Mouse (Mus musculus) testis, adult 2 months (tissue): Measurements from ENCODE around the gene Gpnmb.

Experiments used
- CTCF ChIP-seq: fragments of 200-500 bp; IDR thresholded peaks from 2 replicates; pipeline ENCODE4 v1.5.1; 2012; ENCODE audit warnings: low read depth, mild to moderate bottlenecking, inconsistent platforms, low read length, moderate library complexity; ENCODE audit not compliant: control insufficient read depth, insufficient read depth, insufficient replicate concordance
- POLR2A ChIP-seq: fragments of 200-500 bp; IDR thresholded peaks from 2 replicates; pipeline ENCODE4 v1.6.1; 2012; ENCODE audit warnings: low read depth, mild to moderate bottlenecking, inconsistent platforms, low read length, moderate library complexity; ENCODE audit not compliant: control insufficient read depth

GRCm38 (mm10) chr6:49007981-49008380 lies 28.4 kb upstream of the Gpnmb start:
- no peak for TF ChIP-seq POLR2A
- TF ChIP-seq CTCF = peak; percentile 92; the same call in 1 of the 2 replicates
